Mouse (Mus musculus): Measurements from ENCODE around the gene C1qbp. TPM values are rescaled to one million over a fixed set of nuclear protein-coding genes. Genes with fewer than 3 reads are reported as not detected.

C1qbp gene
- total RNA-seq, 2 experiments from 2014 or later, result 208 to 214 TPM

DNA sequence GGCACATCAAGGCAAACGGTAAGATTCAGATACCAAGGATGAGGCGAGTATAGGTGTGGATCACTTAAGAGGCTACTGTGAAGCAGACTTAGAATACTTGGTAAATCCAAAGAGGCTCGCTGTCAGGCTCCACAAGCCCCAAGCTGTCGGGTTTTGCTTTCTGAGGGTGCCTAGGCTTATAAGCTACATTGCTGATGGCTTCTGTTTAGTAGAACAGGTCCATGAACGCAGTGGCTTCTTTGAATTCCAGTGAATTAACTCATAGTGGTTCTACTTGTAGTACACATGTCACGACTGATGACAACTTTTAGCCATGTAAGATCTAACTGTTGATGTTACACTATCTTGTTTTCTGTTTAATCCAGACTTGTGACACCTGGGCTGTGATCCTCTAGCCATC, 5.5 kb downstream of the C1qbp start:
- DNase-seq, result no peak
- intact Hi-C loops (cut with DNase I), result no loop called here

GRCm38 (mm10) chr11:70975193-70975592, 7.6 kb downstream of the C1qbp start:
- no peak for DNase-seq
- intact Hi-C loops (cut with DNase I), result no loop called here

GRCm38 (mm10) chr11:70973947-70974346, 8.9 kb downstream of the C1qbp start:
- DNase-seq, result no peak
- intact Hi-C loops (cut with DNase I), result no loop called here

DNA sequence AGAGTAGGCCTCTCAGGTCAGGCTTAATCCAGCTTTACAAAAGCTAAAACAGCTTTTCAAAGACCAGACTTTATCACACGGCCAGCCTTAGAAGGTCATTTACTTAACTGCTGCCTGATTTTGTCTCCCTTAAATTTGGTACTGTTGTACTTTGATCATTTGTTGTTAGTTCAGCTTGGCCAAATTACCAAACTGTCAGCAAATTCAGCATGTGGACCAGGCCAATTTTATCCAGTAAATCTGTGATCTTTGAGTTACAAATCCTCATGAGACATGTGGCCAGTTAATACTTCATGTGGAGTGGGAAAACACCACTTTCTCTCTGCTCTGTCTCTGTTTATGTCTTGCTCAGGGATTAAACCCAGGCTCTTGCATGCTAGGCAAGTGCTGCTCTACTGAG, 10.2 kb downstream of the C1qbp start:
- intact Hi-C loops (cut with DNase I), result no loop called here
- no peak for DNase-seq

GRCm38 (mm10) chr11:70970560-70971540, 12.0 kb downstream of the C1qbp start:
- intact Hi-C loops (cut with DNase I), result no loop called here
- DNase-seq, result peak in 1 of 2 experiments; percentile 10

DNA sequence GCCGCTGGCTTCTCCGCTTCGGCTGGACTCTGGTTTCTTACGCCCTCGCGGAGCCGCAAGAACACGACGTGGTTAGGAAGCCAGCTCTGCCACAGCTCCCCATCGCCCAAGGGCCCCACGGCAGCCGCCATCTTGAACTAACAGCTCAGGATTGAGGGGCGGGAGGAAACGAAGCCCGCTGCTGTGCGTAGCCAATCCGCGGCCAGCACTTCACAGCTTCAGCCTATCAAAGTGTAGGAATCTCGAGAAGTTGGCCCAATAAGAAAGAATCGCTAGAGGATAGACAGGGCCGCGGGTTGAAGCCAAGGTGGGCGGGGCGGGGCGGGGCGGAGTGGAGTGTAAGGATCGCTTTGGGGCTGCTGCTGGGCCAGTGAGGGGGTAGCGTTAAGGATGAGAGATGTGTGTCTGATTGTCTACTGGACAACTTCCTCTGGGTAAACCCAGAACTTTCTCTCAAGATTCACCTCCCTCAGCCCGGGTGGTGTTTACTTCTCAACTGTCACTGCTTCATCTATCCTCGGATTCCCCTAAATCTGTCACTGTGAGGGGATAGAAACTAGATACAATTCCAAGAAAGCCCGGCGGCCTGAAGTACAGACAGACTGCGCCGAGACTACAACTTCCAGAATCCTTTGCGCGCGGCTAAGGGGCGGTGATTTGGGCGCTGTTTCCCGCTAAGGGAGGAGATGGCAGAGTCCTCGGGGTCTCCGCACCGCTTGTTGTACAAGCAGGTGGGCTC, 12.8 kb downstream of the C1qbp start, which contains the start of the genes Nup88 and Rpain:
Gene Nup88 (minus strand): TSS at position 153 of the 739 bp plus-strand sequence.
Gene Rpain (plus strand): TSS at position 393 of the 739 bp plus-strand sequence.
- DNase-seq, result peak; percentile 94 to 96
- intact Hi-C loops (cut with DNase I), result no loop called here

DNA sequence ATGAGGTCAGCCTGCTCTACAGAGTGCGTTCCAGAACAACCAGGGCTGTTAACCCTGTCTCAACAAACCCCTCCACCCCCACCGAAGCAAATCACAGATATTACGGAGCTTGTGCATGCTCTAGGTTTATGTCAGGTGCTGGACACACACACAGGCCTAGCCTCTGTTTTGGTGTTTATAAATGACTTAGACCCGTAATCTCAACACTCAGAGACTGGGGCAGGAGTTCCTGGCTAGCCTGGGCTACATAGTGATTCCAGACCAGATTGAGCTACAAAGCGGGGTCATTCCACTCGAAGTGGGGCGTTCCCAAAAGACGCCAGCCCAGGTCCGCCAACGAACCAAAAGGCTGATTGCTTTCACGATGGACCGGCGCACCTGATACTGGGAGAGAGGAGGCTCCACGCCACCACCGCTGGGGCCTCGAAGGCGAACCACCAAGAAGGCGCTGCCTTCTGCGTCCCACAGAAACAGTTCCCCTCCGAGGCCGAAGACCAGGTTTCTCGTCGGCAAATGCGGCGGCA, 13.5 kb downstream of the C1qbp start:
- intact Hi-C loops (cut with DNase I), result no loop called here
- DNase-seq, result no peak

DNA sequence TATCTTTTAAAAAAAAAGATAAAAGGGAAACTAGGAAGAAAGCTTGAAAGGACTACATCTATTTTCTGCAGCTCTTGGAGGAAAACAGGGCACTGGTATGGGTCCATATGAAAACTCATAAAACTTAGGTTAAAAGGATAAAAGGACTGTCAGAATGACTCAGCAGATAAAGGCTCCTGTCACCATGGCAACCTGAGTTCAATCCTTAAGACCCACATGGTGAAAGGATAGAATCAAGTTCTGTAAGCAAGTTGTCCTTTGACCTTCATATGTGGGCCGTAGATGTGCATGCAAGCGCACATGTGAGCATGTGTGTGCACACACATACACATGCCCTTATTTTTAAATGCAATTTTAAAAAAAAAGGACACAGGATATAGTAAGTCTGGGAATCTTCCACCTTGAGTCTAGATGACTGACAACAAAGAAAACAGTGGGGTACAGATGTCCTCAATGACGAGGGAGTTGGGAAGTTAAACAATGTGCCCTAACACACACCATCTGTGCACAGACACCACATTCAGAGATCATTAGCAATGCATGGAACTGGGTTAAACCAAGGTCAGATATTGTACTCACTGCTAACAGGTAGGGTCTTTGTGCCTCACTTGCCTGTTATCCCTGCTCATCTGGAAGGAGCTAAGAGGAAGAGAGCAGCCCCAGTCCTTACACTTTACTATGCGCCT, 18.5 kb downstream of the C1qbp start:
- no peak for DNase-seq
- intact Hi-C loops (cut with DNase I), result no loop called here

DNA sequence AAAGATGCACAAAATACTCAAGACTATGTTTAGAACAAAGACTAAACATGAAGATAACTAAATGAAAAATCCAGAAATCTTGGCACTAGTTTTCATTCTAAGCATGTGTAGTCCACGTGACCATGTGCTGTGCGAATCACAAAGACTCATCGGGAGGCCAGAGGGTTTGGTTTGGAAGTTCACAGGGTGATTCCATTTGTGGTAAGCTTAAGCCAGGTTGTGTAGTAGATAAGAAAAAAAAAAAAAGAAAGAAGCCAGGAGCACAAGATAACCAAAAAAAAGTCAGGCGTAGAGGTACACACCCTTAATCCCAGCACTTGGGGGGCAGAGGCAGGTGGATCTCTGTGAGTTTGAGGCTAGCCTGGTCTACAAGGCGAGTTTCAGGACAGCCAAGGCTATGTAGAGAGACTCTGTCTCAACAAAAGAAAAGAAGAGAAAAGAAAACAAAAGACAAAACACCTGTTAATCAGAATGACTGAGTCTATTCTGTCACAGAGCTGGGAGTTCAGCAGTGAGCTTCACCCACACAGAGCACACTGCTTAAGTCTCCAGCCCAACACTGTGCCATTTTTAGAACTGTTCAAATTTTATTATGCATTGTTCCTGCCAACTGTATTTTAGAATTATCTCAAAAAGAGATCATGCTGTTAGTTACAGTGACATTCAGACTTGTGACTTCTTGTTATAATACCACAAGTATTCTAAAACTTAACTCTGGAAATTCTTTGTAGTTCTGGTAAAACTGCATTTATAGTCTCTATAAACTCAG, 21.9 kb downstream of the C1qbp start:
- no peak for DNase-seq
- intact Hi-C loops (cut with DNase I), result no loop called here

GRCm38 (mm10) chr11:70954711-70955110, 28.1 kb downstream of the C1qbp start:
- intact Hi-C loops (cut with DNase I), result no loop called here

GRCm38 (mm10) chr11:70944935-70945817, 37.6 kb downstream of the C1qbp start:
- intact Hi-C loops (cut with DNase I), result no loop called here
- DNase-seq, result no peak

More at GRCm38 (mm10) chr11:70954711-70955110, 28.1 kb downstream of the C1qbp start:
- no peak for DNase-seq

- intact Hi-C loops (cut with DNase I), result no loop called here
- DNase-seq, result no peak
These were observed 39.2 kb downstream of the C1qbp start for GRCm38 (mm10) chr11:70943651-70944050.

DNA sequence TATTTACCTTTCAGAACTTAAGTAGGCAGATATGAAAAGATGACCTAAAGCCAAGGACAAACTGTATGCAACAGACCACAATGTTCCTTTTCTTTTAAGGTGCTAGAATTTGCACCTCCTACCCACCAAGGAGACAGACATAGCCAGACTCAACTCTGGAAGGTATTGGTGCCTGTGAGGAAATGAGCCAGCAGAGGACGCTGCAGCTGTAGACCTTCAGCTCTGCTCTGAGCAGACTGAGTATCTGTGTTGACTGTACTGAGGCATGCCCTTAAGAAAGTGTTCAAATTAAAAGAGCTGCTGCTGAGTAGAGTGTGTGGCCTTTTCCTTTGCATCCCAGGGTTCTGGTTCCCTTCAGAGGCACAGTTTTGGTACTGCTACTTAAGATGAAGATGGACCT, 40.2 kb downstream of the C1qbp start:
- DNase-seq, result no peak
- intact Hi-C loops (cut with DNase I), result no loop called here

DNA sequence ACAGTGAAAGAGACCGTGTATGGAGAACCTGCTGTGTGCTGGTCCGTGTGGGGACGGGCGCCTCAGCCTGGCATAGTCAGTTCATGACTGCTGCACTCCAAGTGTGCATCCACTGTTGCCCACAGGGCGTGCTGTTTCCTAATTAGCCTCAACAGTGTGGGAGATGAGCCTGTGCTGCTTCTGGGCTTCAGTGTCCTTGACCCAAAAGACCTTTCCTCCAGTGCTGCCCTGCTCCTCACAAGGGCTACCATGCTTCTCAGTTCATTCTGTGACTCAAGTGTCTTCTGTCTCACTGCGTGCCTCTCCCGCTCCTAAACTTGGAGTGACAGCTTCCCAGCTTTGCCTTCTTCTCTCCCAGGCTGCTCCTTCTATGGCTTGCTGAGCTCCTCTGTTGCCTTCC, 47.5 kb downstream of the C1qbp start:
- intact Hi-C loops (cut with DNase I), result no loop called here

GRCm38 (mm10) chr11:70931461-70931860, 51.4 kb downstream of the C1qbp start:
- intact Hi-C loops (cut with DNase I), result no loop called here
- no peak for DNase-seq

More for the DNA sequence above, 47.5 kb downstream of the C1qbp start:
- no peak for DNase-seq

Data from heart, postnatal 10 days (tissue).